Mouse (Mus musculus) olfactory bulb, adult 2 months (tissue): ENCODE data around the gene Cd1d1. TPM values are rescaled to one million over a fixed set of nuclear protein-coding genes. Genes with fewer than 3 reads are reported as not detected.
"Not testable (repeated sequence)": the region's sequence is repeated elsewhere in the genome, so short reads cannot be mapped to it uniquely, and the experiment has no call there.

Experiments used
- H3K27ac ChIP-seq: fragments of 200-500 bp; 2 replicates; pipeline ENCODE4 v1.5.1; 2012; ENCODE audit warnings: low read depth, low read length; ENCODE audit not compliant: insufficient read depth
- H3K4me1 ChIP-seq: fragments of 200-500 bp; 2 replicates; pipeline ENCODE4 v1.6.1; 2012; ENCODE audit warnings: low read length; ENCODE audit not compliant: control insufficient read depth, insufficient read depth
- H3K4me3 ChIP-seq: fragments of 200-500 bp; 2 replicates; pipeline ENCODE4 v1.5.1; 2012; ENCODE audit warnings: mild to moderate bottlenecking, low read depth, low read length, moderate library complexity; ENCODE audit not compliant: insufficient read depth
- CTCF ChIP-seq: fragments of 200-500 bp; IDR thresholded peaks from 2 replicates; pipeline ENCODE4 v1.5.1; 2012; ENCODE audit warnings: low read depth, mild to moderate bottlenecking, low read length, moderate library complexity; ENCODE audit not compliant: insufficient read depth
- POLR2A ChIP-seq: fragments of 200-500 bp; IDR thresholded peaks from 2 replicates; pipeline ENCODE4 v1.6.1; 2012; ENCODE audit warnings: mild to moderate bottlenecking, low read depth, low read length, moderate library complexity; ENCODE audit not compliant: insufficient read depth
- WGBS: fragments of 180-500 bp; shearing (Covaris S2); methylation state at CpG from one replicate; pipeline ENCODE4 v1.1.7; 2018; 5-methylcytosine and 5-hydroxymethylcytosine counted together
- polyA plus RNA-seq: library from polyadenylated mRNA; stranded (reverse); fragments of >200 nt; gene quantifications from 2 replicates; pipeline ENCODE4 v1.2.4, GENCODE M21; 2012; ENCODE audit warnings: low replicate concordance; ENCODE audit not compliant: missing spikeins, insufficient read depth, insufficient read length

Cd1d1 gene
- not detected in 2 replicates for polyA plus RNA-seq

DNA sequence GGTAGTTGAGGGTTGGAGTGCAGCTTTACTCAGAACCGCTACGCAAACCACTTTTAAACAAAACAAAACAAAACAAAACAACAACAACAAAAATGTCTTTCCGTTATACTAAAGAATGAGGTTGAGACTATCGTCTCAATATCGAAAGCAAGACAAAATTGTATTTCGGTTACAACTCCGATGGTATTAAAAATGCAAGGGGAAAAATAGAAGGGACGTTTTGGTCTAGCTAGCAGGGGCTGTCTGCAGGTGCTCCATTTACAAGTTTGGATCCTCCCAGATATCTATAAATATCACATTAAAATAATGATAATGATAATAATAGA is at the start of gene Cd1d1:
Cd1d1 (minus strand) TSS at position 27 of the 326 bp plus-strand sequence.
- WGBS = under 1% methylated on average over 8 of the region's 8 CpGs
- TF ChIP-seq POLR2A (no peak), CTCF (no peak)
- peaks cover 5% of the 10 kb centered on the region; the same call in 1 of the 2 replicates for H3K4me1 ChIP-seq
- H3K27ac ChIP-seq = peak within 1 kb of the TSS; percentile 70
- peak within 1 kb of the TSS; percentile 59 for H3K4me3 ChIP-seq

GRCm38 (mm10) chr3:87047801-87048200 is 48.6 kb upstream of the Cd1d1 start:
- TF ChIP-seq CTCF = no peak
- TF ChIP-seq POLR2A = no peak
- H3K4me1 ChIP-seq = no peaks in the 10 kb centered on the region
- WGBS = 88% methylated on average over 5 of the region's 5 CpGs

GRCm38 (mm10) chr3:87041733-87042132 is 42.5 kb upstream of the Cd1d1 start:
- H3K27ac ChIP-seq = no peak overlapping the region
- TF ChIP-seq CTCF (no peak), POLR2A (no peak)
- 77% methylated on average over 2 of the region's 2 CpGs for WGBS

More at GRCm38 (mm10) chr3:87047801-87048200, 48.6 kb upstream of the Cd1d1 start:
- H3K27ac ChIP-seq = no peak overlapping the region
- no peak overlapping the region for H3K4me3 ChIP-seq

GRCm38 (mm10) chr3:87038500-87038899 is 39.3 kb upstream of the Cd1d1 start:
- WGBS = 87% methylated on average over 6 of the region's 6 CpGs
- no peak overlapping the region for H3K27ac ChIP-seq
- H3K4me1 ChIP-seq = no peaks in the 10 kb centered on the region
- H3K4me3 ChIP-seq = no peak overlapping the region
- TF ChIP-seq CTCF = no peak
- no peak for TF ChIP-seq POLR2A

More at GRCm38 (mm10) chr3:87041733-87042132, 42.5 kb upstream of the Cd1d1 start:
- Histone ChIP-seq H3K4me1 (no peaks in the 10 kb centered on the region), H3K4me3 (no peak overlapping the region)

- WGBS = 91% methylated on average over 4 of the region's 4 CpGs
- H3K4me1 ChIP-seq = no peaks in the 10 kb centered on the region
- no peak overlapping the region for H3K4me3 ChIP-seq
- H3K27ac ChIP-seq = no peak overlapping the region
- no peak for TF ChIP-seq POLR2A
- no peak for TF ChIP-seq CTCF
Measured at GRCm38 (mm10) chr3:87034061-87034460, 34.8 kb upstream of the Cd1d1 start.

- 20% methylated on average over 8 of the region's 8 CpGs for WGBS
- no peak for TF ChIP-seq POLR2A
- TF ChIP-seq CTCF = no peak
Measured at GRCm38 (mm10) chr3:87033357-87033756, 34.1 kb upstream of the Cd1d1 start.

GRCm38 (mm10) chr3:87030855-87031254 is 31.6 kb upstream of the Cd1d1 start:
- WGBS = 26% methylated on average over 6 of the region's 6 CpGs
- Histone ChIP-seq H3K27ac (no peak overlapping the region), H3K4me1 (no peaks in the 10 kb centered on the region), H3K4me3 (no peak overlapping the region)
- TF ChIP-seq POLR2A (no peak), CTCF (no peak)

More at GRCm38 (mm10) chr3:87033357-87033756, 34.1 kb upstream of the Cd1d1 start:
- Histone ChIP-seq H3K4me3 (no peak overlapping the region), H3K27ac (no peak overlapping the region), H3K4me1 (no peaks in the 10 kb centered on the region)

DNA sequence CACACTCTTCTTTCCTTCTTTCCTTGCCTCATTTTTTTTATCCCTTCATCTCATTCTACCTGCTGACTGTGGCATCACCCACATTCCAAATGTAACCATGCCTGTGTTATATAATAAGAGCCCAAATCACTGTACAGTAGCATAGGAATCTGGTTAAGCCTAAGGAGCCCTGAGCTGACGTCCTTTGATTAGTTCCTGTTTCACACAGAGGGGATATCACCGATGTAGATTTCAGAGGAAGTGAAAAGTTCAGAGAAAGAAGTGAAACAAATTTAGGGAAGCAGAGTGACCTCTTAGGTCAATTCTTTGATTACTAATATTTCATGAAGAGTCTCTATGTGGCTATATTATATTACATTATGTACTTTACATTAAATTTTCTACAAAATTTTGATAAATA is 18.5 kb upstream of the Cd1d1 start:
- Histone ChIP-seq H3K4me1 (no peaks in the 10 kb centered on the region), H3K27ac (no peak overlapping the region), H3K4me3 (no peak overlapping the region)
- no peak for TF ChIP-seq CTCF
- TF ChIP-seq POLR2A = no peak
- 86% methylated on average over 2 of the region's 2 CpGs for WGBS

DNA sequence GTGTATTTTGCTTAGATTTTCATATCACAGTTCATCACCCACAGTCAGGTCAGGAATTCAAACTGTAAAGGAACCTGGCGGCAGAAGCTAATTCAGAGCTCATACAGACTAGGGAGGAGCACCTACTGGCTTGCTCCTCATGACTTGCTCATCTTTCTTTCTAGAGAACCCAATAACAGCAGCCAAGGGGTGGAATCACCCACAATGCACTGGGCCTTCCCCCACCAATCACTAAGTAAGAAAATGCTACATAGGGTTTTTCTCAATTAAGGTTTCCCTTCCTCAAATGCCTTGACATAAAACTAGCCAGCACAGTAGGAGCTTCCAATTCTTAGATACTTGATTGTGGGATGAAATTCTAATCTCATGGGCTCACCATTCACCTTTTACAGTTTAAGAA is 17.8 kb upstream of the Cd1d1 start:
- Histone ChIP-seq H3K4me1 (no peaks in the 10 kb centered on the region), H3K4me3 (no peak overlapping the region), H3K27ac (no peak overlapping the region)
- 94% methylated on average over 1 of the region's 1 CpGs for WGBS
- TF ChIP-seq CTCF (no peak), POLR2A (no peak)

GRCm38 (mm10) chr3:87015931-87016330 is 16.7 kb upstream of the Cd1d1 start:
- no peak overlapping the region for H3K27ac ChIP-seq
- H3K4me1 ChIP-seq = no peaks in the 10 kb centered on the region
- WGBS = 64% methylated on average over 4 of the region's 4 CpGs
- TF ChIP-seq CTCF (no peak), POLR2A (no peak)
- H3K4me3 ChIP-seq = no peak overlapping the region

DNA sequence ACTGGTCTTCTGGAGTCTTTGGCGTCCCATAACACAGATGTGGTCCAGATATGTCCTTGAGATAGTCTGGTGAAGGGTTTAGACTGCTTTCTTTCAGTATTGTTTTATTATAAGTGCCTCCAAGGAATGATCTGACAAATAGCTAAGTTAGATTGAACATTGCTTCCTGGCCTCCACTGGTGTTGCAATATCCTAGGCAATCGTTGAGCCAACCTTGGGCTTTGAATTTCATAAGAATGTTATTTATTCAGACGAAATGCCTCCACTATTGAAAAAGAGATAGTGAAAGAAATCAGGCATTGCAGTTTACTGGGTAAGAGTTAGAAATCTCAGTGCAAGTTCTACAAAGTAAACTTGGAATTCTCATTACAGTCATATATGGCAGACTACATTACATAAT is 13.2 kb upstream of the Cd1d1 start:
- WGBS = 85% methylated on average over 3 of the region's 3 CpGs

GRCm38 (mm10) chr3:87008281-87008680 is 9.0 kb upstream of the Cd1d1 start:
- H3K4me1 ChIP-seq, H3K4me3 ChIP-seq, H3K27ac ChIP-seq: not testable (repeated sequence)
- WGBS = 73% methylated on average over 1 of the region's 1 CpGs

More for the DNA sequence above, 13.2 kb upstream of the Cd1d1 start:
- H3K27ac ChIP-seq, H3K4me3 ChIP-seq, H3K4me1 ChIP-seq: not testable (repeated sequence)
